Mouse (Mus musculus) limb, embryonic 14.5 days (tissue): ENCODE data around the gene Rhoq. TPM values are rescaled to one million over a fixed set of nuclear protein-coding genes. Genes with fewer than 3 reads are reported as not detected.
A peak's percentile ranks its signal among the peaks of the same experiment; 100 is the strongest.

ENCODE experiments used
- ATAC-seq: fragments of 200-750 bp; cut with Nextera tagmentation; 2 replicates; pipeline ENCODE4 v1.8.0; 2017; ENCODE audit warnings: low read depth, moderate number of reproducible peaks, moderate TSS enrichment; ENCODE audit not compliant: low FRiP score
- DNase-seq: peaks from one replicate; pipeline ENCODE4 v3.0.0-alpha.2; 2015; ENCODE audit warnings: low spot score
- H3K27ac ChIP-seq: fragments of 300-500 bp; sonication (generic); replicated peaks from 2 replicates; pipeline ENCODE4 v1.5.1; 2014; ENCODE audit warnings: low read depth, mild to moderate bottlenecking, low read length, moderate library complexity, mixed read lengths
- H3K27me3 ChIP-seq: fragments of 300-500 bp; sonication (generic); 2 replicates; pipeline ENCODE4 v1.6.1; 2014; ENCODE audit warnings: low read length, mixed read lengths; ENCODE audit not compliant: control insufficient read depth, insufficient read depth
- H3K36me3 ChIP-seq: fragments of 300-500 bp; sonication (generic); 2 replicates; pipeline ENCODE4 v1.6.1; 2014; ENCODE audit warnings: mild to moderate bottlenecking, low read length, moderate library complexity, mixed read lengths; ENCODE audit not compliant: control insufficient read depth, insufficient read depth
- H3K4me1 ChIP-seq: fragments of 300-500 bp; sonication (generic); 2 replicates; pipeline ENCODE4 v1.6.1; 2014; ENCODE audit warnings: antibody characterized with exemption, low read length, mixed read lengths; ENCODE audit not compliant: control insufficient read depth, insufficient read depth
- H3K4me2 ChIP-seq: fragments of 300-500 bp; sonication (generic); replicated peaks from 2 replicates; pipeline ENCODE4 v1.6.1; 2014; ENCODE audit warnings: low read depth, mild to moderate bottlenecking, low read length, moderate library complexity; ENCODE audit not compliant: severe bottlenecking
- H3K4me3 ChIP-seq: fragments of 300-500 bp; sonication (generic); replicated peaks from 2 replicates; pipeline ENCODE4 v1.5.1; 2014; ENCODE audit warnings: low read length
- H3K9ac ChIP-seq: fragments of 300-500 bp; sonication (generic); 2 replicates; pipeline ENCODE4 v1.6.1; 2014; ENCODE audit warnings: mild to moderate bottlenecking, low read depth, low read length, moderate library complexity; ENCODE audit not compliant: severe bottlenecking
- H3K9me3 ChIP-seq: fragments of 300-500 bp; sonication (generic); 2 replicates; pipeline ENCODE4 v1.6.1; 2016; ENCODE audit warnings: low read length; ENCODE audit not compliant: control insufficient read depth
- POLR2A ChIP-seq: fragments of 200-500 bp; IDR thresholded peaks from 2 replicates; pipeline ENCODE4 v1.8.0; 2012; ENCODE audit warnings: inconsistent platforms, mild to moderate bottlenecking, moderate library complexity, borderline replicate concordance; ENCODE audit not compliant: insufficient read depth, insufficient read length; ENCODE audit errors: extremely low read depth
- WGBS: fragments of 180-500 bp; shearing (Covaris S2); extraction: QIAGEN DNeasy Blood & Tissue Kit; methylation state at CpG from one replicate; pipeline ENCODE4 v1.1.7; 2014; 5-methylcytosine and 5-hydroxymethylcytosine counted together
- polyA plus RNA-seq, 2 experiments: library from polyadenylated mRNA; depleted of rRNA in 1 of 2; stranded (reverse) in 1 of 2; unstranded in 1 of 2; fragments of >200 nt; fragmentation: Nextera tagmentation in 1 of 2; extraction: Ambion mirVana in 1 of 2; gene quantifications; 2 replicates each; pipeline versions ENCODE4 v1.2.1 to v1.2.3; 2012 to 2014

Gene Rhoq
- polyA plus RNA-seq, 2 experiments = 35.3 to 61.5 TPM

DNA sequence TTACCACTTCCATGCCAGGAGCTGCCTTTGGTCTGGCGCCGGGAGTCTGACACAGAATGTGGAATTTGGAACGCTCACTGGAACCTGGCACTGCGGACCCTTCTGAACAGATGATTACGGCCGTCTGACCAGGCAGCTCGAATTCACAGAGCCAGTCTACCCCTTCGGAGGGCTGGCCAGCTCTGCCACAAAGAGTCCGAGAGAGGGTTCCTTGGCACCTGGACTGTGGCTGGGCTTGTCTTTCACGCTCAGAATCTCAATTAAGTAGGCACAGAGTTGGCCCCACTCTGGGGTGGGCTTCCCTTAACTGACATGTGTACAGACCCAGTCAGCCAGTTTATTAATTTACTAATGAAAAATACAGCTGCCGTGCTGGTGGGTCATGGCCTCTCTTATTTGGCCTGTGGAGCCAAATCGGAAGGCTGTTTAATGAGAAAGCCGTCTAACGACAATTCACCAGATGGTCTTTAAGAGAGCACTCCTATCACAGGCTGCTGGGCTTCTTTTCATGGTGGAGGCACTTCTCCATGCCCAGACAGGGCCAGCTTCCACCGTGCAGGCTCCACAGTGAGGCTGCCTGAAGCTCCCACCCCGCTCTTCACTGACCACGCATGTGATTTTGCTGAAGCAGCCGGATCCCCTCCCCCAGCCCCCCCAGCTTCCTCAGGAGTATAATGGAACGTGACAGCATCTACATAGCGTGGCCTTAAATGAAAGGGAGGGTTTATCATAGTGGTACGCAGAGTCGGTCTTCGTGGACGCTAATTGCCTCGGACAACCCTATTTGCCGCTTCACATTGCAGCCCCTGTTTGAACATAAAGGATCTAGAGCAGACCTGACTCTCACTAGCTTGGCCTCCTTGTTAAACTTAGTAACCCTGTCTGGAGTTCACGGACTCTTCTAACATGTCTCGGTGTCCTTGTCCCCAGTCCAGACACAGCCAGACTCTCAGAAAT is 14.8 kb upstream of the Rhoq start, which contains the start of gene Atp6v1e2:
Gene Atp6v1e2, minus strand, starts transcription at position 58 of the 957 bp plus-strand sequence.
- Histone ChIP-seq H3K4me3 (no peak within 1 kb of the TSS), H3K9me3 (no peaks in the 10 kb centered on the region), H3K4me1 (peaks cover 9% of the 10 kb centered on the region; the same call in 1 of the 2 replicates), H3K27me3 (no peaks in the 10 kb centered on the region), H3K27ac (peak within 1 kb of the TSS; percentile 15), H3K4me2 (no peak within 1 kb of the TSS), H3K36me3 (no peaks in the 10 kb centered on the region), H3K9ac (no peak within 1 kb of the TSS)
- ATAC-seq = no peak
- TF ChIP-seq POLR2A = no peak
- DNase-seq = no peak
- WGBS = 56% methylated on average over 28 of the region's 28 CpGs

DNA sequence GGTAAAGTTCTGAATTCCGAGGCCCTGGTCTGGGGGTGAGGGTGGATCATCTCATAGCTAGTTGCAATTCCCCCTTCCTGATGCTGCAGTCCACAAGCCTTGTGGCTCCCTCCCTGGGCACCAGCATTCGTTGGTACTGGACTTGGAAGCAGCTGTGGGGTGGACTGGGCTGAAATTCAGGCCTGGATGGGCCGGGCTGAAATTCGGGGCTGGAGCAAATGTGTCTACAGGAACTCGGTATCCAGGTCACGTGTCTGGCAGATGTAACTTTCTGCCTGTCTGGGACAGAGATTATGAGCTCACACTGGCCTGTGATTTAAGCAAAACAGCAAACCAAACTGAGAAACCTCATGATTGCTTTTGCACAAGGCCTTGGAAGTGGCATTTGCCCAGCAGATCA is 14.1 kb upstream of the Rhoq start:
- H3K4me1 ChIP-seq = peaks cover 9% of the 10 kb centered on the region; the same call in 1 of the 2 replicates
- ATAC-seq (no peak), DNase-seq (peak; percentile 25)
- peak overlapping the region; percentile 15 for H3K27ac ChIP-seq
- WGBS = 57% methylated on average over 6 of the region's 6 CpGs
- H3K4me3 ChIP-seq = no peak overlapping the region
- H3K36me3 ChIP-seq = no peaks in the 10 kb centered on the region
- no peak overlapping the region for H3K4me2 ChIP-seq
- no peaks in the 10 kb centered on the region for H3K9me3 ChIP-seq
- H3K9ac ChIP-seq = no peak overlapping the region
- TF ChIP-seq POLR2A = no peak
- H3K27me3 ChIP-seq = no peaks in the 10 kb centered on the region

DNA sequence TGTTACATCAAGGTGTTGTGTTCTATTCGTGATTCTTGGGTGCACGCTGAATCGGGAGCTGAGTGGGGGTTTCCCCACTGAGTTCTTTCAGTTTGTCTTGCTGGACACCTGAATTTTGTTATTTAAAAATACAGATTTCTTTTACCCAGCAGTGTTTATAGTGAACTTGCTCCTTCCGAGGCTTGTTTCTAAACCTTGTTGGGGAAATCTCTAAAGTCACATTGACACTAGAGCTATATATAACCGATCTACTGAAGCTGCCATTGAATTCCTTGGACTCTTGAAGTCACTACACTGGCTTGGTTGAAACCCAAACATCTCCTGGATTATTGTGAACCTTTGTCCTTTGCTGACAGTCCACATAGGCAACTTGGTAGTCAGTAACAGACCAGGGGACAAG is 5.6 kb upstream of the Rhoq start:
- Histone ChIP-seq H3K4me3 (no peak overlapping the region), H3K27ac (no peak overlapping the region), H3K9ac (no peak overlapping the region), H3K4me2 (no peak overlapping the region), H3K27me3 (no peaks in the 10 kb centered on the region), H3K9me3 (no peaks in the 10 kb centered on the region), H3K4me1 (peaks cover 15% of the 10 kb centered on the region), H3K36me3 (no peaks in the 10 kb centered on the region)
- DNase-seq (no peak), ATAC-seq (no peak)
- WGBS = 89% methylated on average over 5 of the region's 5 CpGs
- TF ChIP-seq POLR2A = no peak

DNA sequence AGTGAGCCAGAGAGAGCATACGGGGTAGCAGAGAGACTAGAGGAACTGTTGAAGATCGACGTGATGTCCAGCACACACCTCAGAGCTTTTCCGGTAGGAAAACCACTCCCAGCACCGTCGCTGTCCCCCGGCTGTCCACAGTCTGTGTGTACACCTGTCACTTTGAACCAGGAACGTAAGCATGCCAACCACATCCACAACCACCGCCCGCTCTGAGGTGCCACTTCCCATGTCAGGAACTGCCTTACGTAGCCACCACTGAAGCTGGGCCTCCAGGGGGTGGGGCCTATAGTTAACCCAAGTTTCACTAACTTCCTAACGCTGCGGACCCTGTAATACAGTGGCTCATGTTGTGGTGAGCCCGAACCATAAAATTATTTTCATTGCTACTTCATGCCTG is 4.9 kb upstream of the Rhoq start:
- Histone ChIP-seq H3K27ac (no peak overlapping the region), H3K9ac (no peak overlapping the region), H3K4me2 (no peak overlapping the region), H3K27me3 (no peaks in the 10 kb centered on the region), H3K36me3 (no peaks in the 10 kb centered on the region), H3K9me3 (no peaks in the 10 kb centered on the region), H3K4me1 (peaks cover 15% of the 10 kb centered on the region), H3K4me3 (no peak overlapping the region)
- ATAC-seq = no peak
- DNase-seq = no peak
- 77% methylated on average over 14 of the region's 14 CpGs for WGBS
- no peak for TF ChIP-seq POLR2A

DNA sequence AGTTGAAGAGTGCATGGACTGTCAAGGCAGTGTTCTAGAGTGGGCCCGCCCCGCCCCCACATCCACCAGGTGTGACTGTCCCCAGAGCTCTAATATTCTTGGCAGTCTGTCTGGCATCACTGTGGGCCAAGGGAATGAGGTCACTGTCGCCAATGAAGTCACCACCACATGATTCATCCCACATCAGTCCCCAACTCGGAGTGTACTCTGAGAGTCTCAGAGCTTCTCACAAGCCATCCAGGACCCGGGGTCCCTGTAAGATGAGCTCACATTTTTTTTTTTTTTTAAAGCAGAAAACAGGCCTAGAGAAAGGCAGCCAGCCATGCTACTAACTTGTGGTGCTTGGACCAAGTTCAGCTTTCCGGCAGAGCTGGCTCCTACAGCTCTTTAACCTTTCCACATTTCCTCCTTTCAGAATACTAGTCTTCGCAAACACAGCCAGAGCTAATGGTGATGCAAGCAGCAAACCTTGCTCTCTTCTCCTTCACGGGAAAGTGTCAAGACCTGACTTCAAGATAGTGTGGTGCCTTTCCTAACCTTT is 1.5 kb upstream of the Rhoq start:
- H3K9ac ChIP-seq = no peak overlapping the region
- peak overlapping the region; percentile 88; the same call in 1 of the 2 replicates for H3K4me2 ChIP-seq
- no peaks in the 10 kb centered on the region for H3K36me3 ChIP-seq
- 45% methylated on average over 8 of the region's 8 CpGs for whole genome bisulfite sequencing
- H3K27ac ChIP-seq = peak overlapping the region; percentile 96
- no peaks in the 10 kb centered on the region for H3K9me3 ChIP-seq
- H3K4me1 ChIP-seq = peaks cover 25% of the 10 kb centered on the region
- ATAC-seq (no peak), DNase-seq (peak; percentile 70)
- H3K27me3 ChIP-seq = no peaks in the 10 kb centered on the region
- no peak overlapping the region for H3K4me3 ChIP-seq
- no peak for TF ChIP-seq POLR2A
